Mouse (Mus musculus): Measurements from ENCODE around the gene Bdkrb2.
A peak's percentile ranks its signal among the peaks of the same experiment; 100 is the strongest.

Gene Bdkrb2

GRCm38 (mm10) chr12:105562936-105563680, at the start of gene Bdkrb2:
TSS of gene Bdkrb2 (plus strand) at chr12:105563226.
- no peak for DNase-seq (ENCODE audit: low spot score in 2 of 2)

GRCm38 (mm10) chr12:105514111-105514510, 48.9 kb upstream of the Bdkrb2 start:
- DNase-seq (ENCODE audit: low spot score in 2 of 2) = no peak

GRCm38 (mm10) chr12:105517026-105517675, 45.9 kb upstream of the Bdkrb2 start:
- DNase-seq (ENCODE audit: low spot score in 2 of 2) = no peak

- no peak for DNase-seq (ENCODE audit: low spot score in 2 of 2)
These were observed 43.2 kb upstream of the Bdkrb2 start for GRCm38 (mm10) chr12:105519851-105520250.

GRCm38 (mm10) chr12:105521170-105521762, 41.8 kb upstream of the Bdkrb2 start:
- DNase-seq (ENCODE audit: low spot score in 2 of 2) = no peak

- no peak for DNase-seq (ENCODE audit: low spot score in 2 of 2)
These were observed 39.3 kb upstream of the Bdkrb2 start for GRCm38 (mm10) chr12:105523737-105524136.

GRCm38 (mm10) chr12:105526186-105526585, 36.8 kb upstream of the Bdkrb2 start:
- no peak for DNase-seq (ENCODE audit: low spot score in 2 of 2)

GRCm38 (mm10) chr12:105526829-105527228, 36.2 kb upstream of the Bdkrb2 start:
- peak in 1 of 2 experiments; percentile 62 for DNase-seq (ENCODE audit: low spot score in 2 of 2)

GRCm38 (mm10) chr12:105529545-105529944, 33.5 kb upstream of the Bdkrb2 start:
- no peak for DNase-seq (ENCODE audit: low spot score in 2 of 2)

- no peak for DNase-seq (ENCODE audit: low spot score in 2 of 2)
These were observed 31.2 kb upstream of the Bdkrb2 start for GRCm38 (mm10) chr12:105531724-105532371.

GRCm38 (mm10) chr12:105534842-105535241, 28.2 kb upstream of the Bdkrb2 start:
- DNase-seq (ENCODE audit: low spot score in 2 of 2) = no peak

- DNase-seq (ENCODE audit: low spot score in 2 of 2) = no peak
These were observed 26.9 kb upstream of the Bdkrb2 start for GRCm38 (mm10) chr12:105535968-105536760.

- DNase-seq (ENCODE audit: low spot score in 2 of 2) = no peak
These were observed 25.9 kb upstream of the Bdkrb2 start for GRCm38 (mm10) chr12:105537162-105537561.

- DNase-seq (ENCODE audit: low spot score in 2 of 2) = no peak
These were observed 23.4 kb upstream of the Bdkrb2 start for GRCm38 (mm10) chr12:105539649-105540048.

GRCm38 (mm10) chr12:105541590-105542402, 21.2 kb upstream of the Bdkrb2 start:
- DNase-seq (ENCODE audit: low spot score in 2 of 2) = no peak

- DNase-seq (ENCODE audit: low spot score in 2 of 2) = no peak
These were observed 20.5 kb upstream of the Bdkrb2 start for GRCm38 (mm10) chr12:105542513-105542912.

- DNase-seq (ENCODE audit: low spot score in 2 of 2) = no peak
These were observed 19.9 kb upstream of the Bdkrb2 start for GRCm38 (mm10) chr12:105543176-105543575.

- no peak for DNase-seq (ENCODE audit: low spot score in 2 of 2)
These were observed 19.3 kb upstream of the Bdkrb2 start for GRCm38 (mm10) chr12:105543751-105544150.

- no peak for DNase-seq (ENCODE audit: low spot score in 2 of 2)
These were observed 18.2 kb upstream of the Bdkrb2 start for GRCm38 (mm10) chr12:105544872-105545271.

- no peak for DNase-seq (ENCODE audit: low spot score in 2 of 2)
These were observed 17.2 kb upstream of the Bdkrb2 start for GRCm38 (mm10) chr12:105545696-105546435.

Data from frontal cortex, postnatal 10 days (tissue).